Mouse (Mus musculus) mesoderm, embryonic 11.5 days (tissue): ENCODE data around the gene Wnk4.

ENCODE experiments used
- DNase-seq: peaks from one replicate; pipeline ENCODE4 v3.0.0-alpha.2; 2012; ENCODE audit warnings: low read depth, low spot score

Wnk4 gene

DNA sequence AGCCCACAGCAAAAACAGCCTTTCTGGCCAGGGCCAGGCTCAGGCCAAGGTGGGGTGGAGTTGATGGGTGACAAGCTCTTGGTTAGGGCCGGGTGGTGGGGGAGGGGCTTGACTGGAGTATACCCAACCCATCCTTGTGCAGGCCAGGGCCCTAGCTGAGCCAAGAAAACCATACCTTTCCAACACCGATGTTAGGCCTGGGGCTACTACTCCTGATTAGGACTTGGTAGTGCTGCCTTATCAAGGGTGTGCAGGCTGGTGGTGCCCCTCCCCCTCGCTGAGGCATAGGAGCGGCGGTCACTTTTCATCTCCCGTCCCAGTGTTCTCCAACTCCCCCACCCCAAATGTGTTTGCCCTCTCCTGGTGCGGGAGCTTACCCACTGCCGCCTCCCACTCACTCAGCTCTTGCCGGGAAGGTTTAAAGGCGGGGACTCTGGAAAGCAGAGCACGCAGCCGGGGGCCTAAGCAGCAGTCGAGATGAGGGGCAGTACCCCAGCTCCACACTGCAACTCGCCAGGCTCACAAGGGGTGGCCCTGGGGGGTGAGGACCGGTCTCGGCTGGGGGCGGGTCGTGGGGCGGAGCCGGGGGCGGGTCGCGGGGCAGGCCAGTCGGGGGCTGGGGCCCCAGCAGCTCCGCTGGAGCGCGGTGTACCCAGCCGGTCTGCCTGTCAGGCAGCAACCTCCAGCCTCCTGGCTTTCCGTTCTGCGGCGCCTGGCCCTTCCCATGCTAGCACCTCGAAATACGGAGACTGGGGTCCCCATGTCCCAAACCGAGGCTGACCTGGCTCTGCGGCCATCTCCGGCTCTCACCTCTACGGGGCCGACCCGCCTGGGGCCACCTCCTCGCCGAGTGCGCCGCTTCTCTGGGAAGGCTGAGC, at the start of gene Wnk4:
Gene Wnk4 (plus strand): TSS at position 620 of the 878 bp plus-strand sequence.
- peak; percentile 63 for DNase-seq

DNA sequence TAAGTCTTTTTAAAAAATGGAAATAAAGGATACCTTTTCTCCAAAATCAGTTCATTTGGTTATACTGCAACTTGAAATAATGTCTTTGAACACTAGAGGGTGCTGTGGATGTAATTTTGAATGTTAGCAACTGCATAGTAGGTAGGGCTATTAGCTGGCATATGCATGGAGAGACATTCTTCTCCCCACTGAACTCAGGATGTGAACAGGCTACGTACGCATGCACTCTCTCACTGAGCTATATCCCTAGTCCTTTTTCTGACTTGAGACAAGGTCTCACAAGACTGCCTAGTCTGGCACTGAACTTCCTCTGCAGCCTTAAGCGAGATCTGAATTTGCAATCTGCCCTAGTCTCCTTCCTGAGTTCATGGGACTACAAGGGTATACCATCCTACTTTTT, 48.4 kb upstream of the Wnk4 start:
- DNase-seq: peak; percentile 84

DNA sequence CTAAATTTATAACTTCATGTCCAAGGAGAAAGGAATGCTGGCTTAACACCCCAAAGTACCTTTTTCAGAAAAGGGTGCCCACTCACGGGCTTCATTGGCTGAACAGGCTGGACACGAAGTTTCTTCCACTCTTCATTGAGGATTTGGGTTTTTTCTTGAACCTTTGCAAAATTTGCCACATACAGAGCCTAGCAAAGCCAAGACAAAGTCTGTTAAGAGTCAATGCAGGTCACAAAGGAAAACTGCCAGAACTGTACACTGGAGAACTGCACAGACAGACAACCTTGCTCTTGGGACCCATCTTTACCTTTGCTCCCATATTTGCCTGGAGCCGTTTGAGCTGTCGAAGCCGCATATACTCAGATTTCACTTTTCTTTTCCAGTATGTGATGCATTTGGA, 43.4 kb upstream of the Wnk4 start:
- no peak for DNase-seq

DNA sequence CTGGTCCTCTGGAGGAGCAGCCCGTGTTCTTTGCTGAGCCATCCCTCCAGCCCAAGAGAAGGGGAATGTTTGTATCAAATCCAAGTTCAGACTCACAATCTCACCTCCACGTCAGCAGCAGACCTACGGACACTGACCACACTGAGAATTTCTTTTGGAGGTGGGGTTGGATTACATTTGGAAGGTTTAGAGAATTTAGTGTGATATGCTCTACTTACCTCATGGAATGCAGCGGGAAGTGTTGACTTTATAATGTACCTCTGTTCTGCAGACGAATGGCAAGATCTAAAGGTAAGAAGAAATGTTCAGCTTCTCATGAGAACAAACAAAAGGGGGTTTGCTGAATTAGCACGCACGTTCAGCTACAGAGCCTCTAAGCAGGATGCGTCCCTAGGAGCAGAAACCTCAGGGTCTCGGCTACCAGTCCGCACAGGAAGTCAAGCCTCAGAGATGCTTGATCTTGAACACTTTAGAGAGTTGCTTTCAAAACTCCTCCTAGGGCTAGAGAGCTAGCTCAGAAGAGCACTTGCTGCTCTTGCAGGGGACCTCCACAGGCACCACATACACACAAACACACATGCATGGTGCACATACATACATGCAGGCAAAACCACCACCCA, 41.8 kb upstream of the Wnk4 start:
- DNase-seq: no peak

DNA sequence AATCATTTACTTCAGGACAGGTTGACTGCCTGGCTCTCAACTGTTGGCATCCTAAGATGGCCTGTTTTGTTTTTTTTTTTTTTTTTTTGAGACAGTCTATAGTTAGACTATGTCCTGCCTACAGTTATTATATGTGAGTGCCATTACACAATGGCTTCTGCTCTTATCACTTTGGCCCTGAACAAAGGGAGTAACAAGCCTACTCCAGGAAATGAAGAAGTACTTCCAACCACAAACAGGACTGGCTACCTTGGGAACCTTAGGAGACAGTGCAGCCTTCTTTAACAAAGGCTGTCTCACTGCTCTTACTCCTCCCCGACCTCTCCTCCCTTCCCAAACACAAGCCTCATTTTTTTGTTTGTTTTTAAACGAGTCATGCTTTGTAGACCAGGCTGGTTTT, 39.5 kb upstream of the Wnk4 start:
- no peak for DNase-seq

DNA sequence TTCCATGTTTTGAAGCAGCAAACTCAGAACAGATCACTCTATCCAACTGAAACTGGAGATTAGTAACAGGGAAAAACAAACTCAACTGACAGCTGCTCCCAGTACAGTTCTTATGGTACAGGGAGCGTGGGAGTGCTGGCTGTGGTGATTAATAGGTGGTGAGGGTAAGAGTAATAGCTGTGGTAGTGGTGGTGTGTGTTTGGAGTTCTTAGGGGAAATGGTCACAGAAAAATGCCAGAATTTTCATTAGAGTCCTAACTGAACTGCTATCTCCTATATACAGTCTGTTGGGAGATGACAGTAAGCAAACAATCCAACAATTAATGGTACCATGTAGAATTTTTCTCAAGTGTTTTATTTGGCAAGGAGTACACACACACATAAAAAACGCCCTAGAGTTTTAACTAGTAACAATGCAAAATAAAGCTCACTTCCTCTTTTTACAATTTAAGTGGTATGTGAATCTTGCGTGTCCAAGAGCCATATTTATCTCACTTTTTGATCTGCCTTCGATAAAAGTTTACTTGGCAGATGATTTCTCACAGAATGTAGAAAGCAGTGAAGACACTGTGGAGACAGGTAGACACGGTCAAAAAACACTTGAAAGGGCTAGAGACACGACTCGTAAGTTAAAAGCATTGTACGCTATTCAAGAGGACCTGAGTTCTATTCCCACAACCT, 38.9 kb upstream of the Wnk4 start:
- DNase-seq: no peak

DNA sequence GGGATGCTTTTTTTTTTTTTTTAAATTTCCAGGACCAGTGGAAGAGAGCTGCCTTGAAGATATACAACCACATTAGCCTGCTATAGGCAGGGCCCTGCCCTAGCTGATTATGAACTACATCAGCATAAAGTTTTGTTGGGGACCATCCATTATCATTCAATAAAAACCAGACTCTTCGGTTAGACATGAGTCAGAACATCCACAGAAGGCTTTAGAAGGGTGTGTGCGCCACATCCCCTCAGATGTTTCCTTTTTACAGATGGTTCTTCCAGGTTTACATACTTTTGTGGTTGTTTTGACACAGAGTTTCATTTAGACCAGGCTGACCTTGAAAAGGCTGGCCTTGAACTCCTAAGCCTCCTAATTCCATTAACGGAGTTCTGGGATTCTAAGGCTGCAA, 36.0 kb upstream of the Wnk4 start:
- no peak for DNase-seq

DNA sequence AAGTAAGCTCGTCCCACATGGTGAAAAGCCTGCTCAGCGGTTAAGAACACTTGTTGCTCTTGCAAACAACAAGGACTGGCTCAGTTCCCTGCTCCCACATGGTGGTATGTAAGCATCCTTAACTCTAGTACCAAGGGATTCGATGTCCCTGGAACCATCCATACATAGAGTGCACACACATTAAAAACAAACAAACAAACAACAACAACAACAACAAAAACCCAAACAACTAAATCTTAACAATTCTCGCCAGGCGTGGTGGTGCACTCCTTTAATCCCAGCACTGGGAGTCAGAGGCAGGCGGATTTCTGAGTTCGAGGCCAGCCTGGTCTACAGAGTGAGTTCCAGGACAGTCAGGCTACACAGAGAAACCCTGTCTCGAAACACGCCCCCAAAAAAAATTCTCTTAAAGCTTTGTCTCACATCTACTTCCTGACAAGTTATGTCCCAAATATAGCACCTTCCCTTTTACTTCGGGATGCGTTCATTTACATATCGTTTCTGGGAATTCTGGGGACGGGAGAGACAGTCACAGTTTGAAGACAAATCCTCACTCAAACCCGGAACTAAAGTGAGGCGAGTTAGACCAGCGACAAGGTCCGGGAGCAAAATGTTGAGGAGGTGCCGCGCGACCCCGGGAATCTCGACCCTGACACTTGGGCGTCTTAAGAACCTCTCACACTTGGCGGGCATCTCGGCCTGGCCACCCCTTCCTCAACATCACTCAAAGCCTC, 34.9 kb upstream of the Wnk4 start:
- no peak for DNase-seq

DNA sequence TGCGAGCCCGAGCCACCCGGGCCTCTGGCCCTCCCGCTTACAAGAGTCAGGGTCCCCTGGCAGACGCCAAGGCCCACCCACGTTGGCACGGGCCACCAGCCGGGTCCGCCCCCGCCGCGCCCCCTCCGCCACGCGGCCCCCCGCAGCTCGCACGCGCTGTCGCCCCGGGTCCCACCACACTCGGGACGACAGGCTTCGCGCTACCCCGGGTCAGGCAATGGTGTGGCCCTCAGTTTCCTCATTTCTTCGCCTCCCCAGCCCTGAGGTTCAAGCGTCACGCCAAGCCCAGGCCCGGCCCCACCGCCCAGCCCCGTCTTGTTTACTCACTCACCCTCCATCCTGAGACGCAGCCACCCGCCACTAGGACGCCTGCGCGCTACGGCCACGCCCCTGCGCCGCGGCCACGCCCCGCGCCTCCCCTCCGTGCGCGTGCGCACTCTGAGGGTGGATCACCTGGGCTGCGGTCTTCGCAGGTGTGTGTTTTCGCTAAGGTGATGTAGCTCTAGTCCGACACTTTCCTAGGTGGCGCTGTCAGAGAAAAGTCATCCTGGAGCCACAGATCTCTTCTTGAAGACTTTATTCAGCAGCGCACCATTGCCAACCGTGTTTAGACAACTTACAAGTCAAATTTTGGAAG, 34.2 kb upstream of the Wnk4 start, which contains the start of gene Ezh1:
Gene Ezh1 (minus strand): TSS at position 399 of the 637 bp plus-strand sequence.
- peak; percentile 77 for DNase-seq

GRCm38 (mm10) chr11:101229361-101229900, 30.9 kb upstream of the Wnk4 start:
- no peak for DNase-seq

DNA sequence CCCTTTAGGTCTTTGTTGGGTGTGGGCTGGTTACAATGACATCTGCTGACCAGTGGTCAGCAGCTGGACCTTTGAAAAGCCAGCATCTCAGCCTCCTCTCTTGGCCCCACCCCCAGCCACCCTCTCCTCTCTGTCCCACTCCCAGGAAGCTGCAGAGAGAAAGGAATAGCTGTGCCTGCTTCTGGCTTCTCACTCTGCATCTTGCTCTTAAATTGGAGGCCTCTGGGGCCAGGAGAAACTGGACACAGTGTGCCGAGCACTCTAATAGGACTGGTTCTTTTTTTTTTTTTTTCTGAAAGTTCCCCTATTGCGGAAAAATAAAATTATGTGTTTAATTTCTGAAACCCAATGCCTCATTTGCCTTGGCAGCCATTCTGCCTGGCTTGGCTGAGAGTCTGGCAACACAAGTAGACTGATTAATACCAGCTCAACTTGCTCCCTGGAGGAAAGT, 30.3 kb upstream of the Wnk4 start:
- no peak for DNase-seq

GRCm38 (mm10) chr11:101230526-101230925, 29.8 kb upstream of the Wnk4 start:
- no peak for DNase-seq

DNA sequence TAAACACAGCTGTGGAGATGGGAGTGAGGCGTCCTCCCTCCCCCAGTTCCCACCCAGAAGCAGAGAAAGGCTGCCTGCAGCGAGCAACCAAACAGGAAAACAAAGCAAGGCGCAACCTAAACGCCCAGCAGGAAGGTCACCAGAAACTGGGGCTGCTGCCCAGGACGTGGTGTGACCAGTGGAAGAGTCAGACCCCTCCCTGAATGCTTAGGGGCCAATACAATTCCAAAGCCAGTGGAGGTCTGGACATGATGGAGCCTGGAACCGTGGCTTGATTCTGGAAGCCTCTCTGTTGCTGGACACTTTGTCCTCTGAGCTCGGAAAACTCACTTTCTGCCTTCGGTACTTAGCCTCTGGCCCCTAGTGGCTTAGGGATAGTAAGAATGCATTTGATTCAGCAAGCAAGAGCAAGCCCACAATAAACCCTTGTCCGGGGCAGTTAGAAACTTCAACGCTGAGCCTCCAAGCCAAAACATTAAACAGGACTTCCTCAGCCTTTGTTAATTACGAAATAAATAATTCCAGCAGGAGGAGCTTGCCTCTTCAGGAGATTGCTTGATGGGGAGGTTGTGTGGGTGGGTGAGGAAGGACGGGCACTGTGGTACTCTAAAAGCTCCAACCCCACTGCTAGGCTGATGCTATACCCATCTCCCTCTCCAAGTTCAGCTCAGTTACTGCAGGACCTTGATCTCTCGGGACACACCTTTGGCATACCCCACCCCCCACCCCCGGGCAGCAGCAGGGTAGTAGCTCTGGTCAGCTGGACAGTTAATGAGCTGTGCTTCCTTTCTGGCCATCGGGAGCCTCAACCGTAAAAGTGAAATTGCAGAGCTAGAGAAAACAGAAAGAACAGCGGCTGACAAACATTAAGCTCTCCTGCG, 29.1 kb upstream of the Wnk4 start:
- DNase-seq: no peak

DNA sequence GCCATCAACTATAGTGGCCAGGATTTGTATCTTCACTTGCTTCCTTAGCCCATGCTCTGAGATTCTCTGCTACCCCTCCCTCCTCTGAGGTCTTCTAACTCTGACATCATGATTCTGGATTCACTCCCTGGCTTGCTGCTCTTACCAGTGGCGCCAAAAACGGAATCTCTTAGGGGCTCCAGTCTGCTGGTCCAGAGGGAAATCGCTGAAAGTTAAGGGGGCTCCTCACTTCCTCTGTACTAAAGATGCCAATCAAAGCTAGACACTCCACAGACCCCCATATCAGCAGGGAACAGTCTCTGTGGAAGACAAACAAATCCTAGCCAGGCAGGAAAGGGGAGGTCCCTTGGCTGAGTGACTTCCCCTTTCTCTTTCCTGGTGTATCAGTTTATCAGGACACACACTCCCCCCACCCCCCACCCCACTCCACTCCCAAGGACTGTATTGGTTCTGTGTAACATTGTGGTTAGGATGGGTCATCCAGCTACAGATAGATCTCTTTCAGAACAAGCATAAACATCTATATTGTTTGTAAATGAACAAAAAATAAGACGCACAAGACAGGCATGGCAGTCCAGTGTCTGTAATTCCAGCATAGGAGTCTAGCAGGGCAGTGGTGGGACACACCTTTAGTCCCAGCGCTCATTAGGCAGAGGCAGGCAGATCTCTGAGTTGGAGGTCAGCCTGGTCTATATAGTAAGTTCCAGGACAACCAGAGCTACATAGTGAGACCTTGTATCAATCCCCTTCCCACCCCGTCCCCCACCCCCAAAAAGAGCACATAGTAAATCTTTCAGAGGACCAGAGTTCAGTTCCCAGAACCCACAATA, 28.1 kb upstream of the Wnk4 start:
- DNase-seq: peak; percentile 48

- no peak for DNase-seq
Measured at GRCm38 (mm10) chr11:101233240-101233639, 27.1 kb upstream of the Wnk4 start.

DNA sequence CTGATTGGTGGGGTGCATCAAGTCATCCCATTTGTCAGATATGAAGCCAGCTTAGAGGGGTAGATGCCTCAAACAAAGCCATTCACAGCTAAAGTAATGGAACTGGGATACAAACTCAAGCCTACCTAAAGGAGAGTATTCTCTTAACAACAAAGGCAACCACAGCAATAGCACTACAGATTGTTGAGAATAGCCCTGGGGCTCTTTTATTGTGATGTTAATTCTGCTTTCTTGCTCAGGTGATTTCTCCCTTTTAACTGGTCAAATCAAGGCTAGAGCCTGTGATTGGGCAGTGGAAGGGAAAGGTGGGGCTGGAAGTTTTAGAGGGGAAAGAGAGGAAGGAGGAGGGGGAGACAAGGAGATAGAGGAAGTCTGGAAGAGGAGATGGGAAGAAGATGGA, 26.2 kb upstream of the Wnk4 start:
- DNase-seq: no peak

DNA sequence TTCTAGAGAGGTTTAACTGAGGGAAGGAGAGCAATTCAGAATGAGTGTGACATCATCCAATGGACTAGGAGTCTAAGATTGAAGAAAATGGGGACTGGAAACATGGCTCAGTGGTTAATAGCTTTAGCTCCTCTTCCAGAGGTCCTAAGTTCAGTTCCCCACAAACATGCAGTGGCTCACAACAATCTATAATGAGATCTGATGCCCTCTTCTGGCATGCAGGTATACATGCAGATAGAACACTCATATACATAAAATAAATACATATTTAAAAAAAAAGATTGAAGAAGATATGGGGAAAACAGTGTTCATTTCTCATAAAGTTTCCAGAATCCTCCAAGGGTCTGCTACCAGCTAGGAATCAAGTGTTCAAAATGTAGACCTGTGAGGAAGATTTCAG, 24.9 kb upstream of the Wnk4 start:
- DNase-seq: no peak

GRCm38 (mm10) chr11:101236782-101237181, 23.6 kb upstream of the Wnk4 start:
- DNase-seq: no peak

- no peak for DNase-seq
Measured at GRCm38 (mm10) chr11:101238071-101238647, 22.2 kb upstream of the Wnk4 start.
